Mouse (Mus musculus) spleen, postnatal 36 days (tissue): ENCODE results near the gene Iqck.

Experiments
- DNase-seq, 2 experiments: peaks; one replicate each; pipeline ENCODE4 v3.0.0; 2022; ENCODE audit warnings: low spot score in 2 of 2, mixed read lengths in 1 of 2

Iqck gene

DNA sequence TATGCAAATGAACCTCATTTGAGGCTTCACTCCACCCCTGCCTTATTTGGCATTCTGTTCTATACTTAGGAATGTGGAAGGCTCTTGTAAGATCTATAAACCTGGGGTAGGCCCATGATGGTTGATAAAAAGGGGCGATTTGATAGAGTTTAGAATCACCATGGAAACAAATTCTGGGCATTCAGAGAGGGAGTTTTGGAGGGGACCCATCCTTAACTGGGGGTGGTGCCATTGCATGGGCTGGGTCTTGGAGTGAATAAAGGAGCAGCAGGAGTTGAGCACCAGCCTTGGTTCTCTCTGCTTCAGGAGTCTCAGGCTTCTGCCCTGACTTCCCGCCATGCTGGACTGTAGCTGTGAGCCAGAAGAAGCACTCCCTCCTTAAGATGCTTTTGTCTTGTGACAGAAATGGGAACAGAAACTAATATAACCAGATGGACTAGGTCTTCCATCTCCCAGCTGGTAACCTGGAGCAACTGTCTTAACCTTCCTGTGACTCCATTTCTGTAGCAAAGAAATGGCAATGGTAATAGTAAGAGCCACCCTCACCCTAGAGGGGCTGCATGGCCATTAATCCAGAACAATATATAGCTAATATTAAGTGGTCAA is 93.2 kb downstream of the Iqck start:
- DNase-seq: peak; percentile 19

DNA sequence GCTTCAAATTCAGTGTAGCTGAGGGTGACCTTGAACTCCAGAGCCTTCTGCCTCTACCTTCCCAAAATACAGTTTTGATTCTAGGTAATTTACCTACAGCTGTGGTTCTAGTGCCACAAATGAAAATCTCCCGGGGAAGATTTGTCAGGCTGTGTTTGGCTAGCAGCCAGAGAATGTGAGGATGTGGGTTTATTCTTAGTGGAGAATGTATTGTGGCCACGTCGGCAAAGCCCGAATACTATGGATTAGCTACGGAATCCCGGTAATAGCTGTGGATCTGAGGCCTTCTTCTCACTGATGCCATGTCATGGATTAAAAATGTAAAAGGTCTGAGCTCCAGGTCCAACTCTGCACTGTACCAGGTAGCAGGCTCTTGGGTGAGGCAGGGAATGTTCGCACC is 94.2 kb downstream of the Iqck start:
- DNase-seq: no peak

DNA sequence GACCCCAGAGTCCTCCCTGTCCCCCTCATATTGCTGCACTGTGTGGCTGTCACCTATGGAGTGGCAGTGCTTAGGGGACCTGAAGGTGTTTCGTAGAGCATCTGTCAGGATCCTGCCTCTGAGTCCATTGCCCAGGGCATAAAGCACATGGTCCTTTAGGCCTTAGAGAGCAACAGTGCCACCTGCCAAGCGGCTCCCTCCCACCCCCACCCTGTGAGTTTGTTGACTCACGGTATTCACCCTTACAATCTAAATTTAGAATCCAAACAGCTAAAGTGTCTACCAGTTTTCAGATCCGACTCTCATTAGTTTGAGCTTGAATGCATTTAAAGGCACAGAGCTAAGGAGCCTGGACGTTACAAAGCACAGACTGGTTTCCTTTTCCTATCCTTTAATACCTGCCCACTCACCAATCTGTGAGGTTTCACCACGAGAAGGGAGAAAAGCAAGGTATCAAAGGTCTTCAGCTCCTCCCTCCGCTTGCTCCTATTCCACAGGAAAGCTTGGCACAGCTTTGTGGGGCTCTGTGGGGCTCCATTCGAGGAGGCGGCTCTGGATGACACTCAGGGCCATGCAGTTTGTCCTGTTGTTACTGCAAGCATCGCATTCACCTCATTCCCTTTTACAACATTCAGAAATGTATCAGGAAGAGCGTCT is 98.2 kb downstream of the Iqck start:
- DNase-seq: no peak

DNA sequence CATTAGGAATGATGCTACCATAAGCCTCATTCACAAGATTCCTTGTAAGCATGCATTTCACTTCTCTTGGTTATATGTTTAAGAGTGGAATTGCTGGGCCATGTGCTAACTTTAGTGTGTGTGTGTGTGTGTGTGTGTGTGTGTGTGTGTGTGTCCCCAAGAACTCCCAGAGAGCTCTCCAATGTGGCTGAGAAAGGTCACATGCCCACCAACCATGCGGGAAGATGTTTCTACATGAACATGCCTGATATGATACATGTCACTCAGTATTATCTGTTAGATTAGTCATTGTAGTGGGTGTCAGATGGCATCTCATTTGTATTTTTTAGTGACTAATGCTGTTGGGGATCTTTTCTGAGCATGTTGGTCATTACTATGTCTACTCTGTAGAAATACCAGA is 99.4 kb downstream of the Iqck start:
- no peak for DNase-seq

DNA sequence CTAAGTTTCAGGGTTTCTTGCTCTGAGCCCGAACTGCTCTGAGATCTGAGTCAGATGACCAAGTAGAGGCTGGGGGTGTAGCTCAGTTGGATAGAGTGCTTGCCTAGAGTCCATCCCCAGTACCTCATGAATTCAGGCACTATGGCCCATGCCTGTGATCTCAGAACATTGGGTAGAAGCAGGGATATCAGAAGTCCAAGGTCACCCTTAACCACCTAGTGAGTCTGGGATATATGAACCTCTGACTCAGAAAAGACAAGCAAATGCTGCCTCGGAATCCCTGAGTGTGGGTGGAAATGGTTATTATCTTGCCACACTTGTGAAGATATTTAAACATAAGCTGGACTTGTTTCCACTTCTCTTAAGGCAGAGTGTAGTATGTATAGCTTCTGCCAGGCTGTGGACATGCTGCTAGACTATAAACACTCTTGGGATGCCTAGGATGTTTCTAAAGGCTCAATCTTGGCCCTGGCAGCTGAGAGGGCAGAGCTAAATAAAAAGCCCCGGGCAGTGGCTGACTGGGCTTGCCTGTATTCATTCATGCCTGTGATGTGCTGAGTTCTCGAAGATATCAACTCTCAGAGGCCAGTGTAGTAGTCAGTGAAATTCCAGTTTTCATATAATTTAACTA is 101.2 kb downstream of the Iqck start:
- no peak for DNase-seq

DNA sequence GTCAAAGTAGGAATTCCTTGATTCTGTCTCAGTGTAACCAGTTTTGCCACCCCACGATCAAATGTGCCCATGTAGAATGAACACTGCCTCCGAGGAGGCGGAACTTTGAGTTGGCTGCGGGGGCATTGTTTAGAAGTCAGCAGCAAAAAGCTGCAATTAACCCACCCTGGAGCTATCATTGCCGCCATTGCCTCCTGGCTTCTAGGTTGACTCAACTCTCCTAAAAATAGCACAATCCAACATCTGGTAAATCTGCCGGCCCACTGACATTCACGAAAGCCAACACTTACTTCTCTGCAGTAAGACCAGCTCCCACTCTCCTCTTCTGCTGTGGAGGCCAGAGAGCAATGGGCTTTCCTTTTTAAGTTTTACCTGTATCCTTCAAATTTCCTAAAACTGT is 103.7 kb downstream of the Iqck start:
- DNase-seq: no peak

DNA sequence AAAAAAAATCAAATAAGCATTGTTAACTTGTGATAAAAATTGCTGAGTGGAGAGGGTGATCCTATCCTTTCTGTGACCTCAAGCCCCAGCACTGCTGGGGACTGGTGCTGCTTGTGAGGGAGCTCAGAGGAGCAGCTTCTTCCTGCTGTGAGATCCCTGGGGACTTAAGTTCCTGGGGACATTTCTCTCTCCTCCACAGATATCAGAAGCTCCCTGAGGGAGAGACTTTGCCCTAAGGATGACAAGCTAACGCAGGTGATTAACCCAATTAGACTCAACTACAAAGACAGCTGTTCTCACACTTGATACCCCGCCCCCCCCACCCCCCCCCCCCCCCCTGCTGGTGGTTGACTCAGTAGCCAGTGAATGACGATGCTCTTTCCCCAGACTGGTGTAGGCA is 109.2 kb downstream of the Iqck start:
- DNase-seq: no peak

DNA sequence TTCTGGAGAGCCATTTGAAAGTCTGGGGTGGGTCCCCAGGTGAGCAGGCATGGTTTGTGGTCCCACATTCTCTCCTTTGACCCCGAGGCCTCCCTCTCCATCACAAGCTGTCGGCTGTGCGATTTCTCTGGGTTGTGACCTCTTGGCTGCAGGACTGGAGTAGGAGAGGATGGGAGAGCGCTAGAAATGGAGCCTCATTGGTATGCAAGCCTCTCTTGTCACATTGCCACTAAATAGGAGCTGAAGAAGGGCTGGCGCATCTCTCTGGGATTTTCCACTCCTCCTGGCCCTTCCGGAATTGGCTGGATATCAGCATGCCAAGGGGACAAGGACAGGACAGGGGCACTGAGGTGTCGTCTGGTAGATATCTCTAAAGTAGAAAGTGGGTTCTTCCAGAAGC is 109.6 kb downstream of the Iqck start:
- no peak for DNase-seq

DNA sequence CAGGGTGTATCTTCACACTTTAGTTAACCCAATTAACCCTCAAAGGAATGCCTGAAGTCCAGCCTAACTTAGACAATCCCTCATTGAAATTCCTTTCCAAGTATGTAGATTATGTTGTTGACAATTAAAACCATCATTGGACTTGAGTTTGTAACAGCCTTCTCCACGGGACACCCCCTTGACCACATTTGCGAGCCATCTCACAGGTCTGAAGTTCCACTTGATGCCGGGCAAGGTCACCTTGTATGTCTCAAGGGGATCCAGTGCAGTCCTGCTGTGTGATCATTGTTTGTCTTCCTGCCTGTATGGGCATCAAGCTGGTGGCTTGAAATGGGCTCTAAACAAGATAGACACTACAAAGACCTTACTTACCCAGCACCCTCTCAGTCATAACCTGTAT is 113.3 kb downstream of the Iqck start:
- no peak for DNase-seq

DNA sequence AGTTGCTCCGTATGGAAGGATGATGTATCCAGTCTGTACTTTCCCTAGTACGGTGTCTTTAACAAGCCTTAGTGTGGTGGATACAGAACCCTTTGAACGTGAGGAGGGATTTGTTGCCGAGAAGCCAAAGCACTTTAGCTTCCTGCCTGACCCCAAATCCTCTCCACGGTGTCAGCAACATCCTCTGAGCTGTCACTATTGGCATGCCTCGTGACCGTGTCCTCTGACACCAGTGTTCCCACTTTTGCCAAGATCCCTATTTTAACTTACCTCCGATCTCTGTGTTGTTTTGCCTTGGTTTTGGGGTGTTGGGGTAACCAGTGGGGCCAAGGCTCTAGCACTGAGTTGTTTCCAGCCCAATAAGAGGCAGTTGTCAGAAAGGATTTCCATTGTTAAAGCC is 115.9 kb downstream of the Iqck start:
- DNase-seq: no peak

DNA sequence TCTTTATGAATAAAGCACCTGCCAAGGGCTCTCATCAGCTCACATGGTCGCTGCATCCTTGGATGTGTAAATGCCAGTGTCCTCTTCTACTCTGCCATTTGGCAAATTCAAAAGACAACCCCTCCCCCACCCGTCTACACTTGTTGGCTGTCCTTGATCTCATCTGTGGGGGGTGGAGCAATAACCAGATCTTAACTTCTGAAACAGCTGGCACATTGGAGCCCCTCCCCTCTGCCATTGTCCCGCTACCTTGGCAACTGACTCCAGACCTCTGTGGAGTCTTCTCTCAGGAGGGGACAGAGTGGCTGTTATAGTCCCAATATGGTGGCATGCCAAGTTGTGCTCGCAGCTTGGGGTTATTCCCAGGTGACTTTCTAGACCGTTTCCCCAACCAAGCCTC is 116.8 kb downstream of the Iqck start:
- DNase-seq: no peak

DNA sequence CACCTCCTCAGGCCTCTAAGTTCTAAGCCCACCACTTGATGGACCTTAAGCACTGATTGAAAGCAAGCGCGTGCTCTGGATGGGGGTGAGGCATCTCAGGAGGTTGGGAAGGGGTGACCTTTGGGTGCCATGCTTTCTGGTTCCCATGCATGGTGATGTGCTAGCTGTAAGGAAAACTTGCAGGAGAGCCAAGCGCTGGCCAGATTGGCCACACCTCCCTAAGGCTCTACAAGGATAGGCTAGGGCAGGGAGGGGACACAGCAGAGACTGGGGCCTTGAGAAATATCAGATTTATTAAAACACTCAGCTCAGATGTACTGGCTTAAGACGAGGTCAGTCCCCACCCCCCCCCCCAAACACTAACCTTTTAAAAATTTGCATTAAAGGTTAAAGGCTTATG is 117.8 kb downstream of the Iqck start:
- DNase-seq: no peak

DNA sequence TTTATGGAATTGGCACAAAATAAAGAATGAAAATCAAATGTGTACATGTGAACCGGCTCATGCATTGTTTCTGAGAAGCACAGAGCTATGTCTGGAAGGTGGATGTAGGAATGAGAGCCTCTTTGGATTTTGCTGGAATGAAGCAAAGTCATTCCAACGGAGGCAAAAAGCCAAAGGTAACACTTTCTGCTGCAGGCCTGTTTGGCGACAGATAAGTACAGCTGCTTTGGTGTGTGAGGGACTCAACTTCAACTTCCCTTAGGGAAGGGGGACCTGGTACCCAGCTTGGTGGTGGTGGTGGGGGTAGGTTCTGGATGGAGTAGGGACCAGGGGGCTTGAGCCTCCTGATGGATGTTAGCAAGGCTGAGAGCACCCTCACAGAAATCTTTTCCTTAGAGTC is 120.3 kb downstream of the Iqck start:
- no peak for DNase-seq

DNA sequence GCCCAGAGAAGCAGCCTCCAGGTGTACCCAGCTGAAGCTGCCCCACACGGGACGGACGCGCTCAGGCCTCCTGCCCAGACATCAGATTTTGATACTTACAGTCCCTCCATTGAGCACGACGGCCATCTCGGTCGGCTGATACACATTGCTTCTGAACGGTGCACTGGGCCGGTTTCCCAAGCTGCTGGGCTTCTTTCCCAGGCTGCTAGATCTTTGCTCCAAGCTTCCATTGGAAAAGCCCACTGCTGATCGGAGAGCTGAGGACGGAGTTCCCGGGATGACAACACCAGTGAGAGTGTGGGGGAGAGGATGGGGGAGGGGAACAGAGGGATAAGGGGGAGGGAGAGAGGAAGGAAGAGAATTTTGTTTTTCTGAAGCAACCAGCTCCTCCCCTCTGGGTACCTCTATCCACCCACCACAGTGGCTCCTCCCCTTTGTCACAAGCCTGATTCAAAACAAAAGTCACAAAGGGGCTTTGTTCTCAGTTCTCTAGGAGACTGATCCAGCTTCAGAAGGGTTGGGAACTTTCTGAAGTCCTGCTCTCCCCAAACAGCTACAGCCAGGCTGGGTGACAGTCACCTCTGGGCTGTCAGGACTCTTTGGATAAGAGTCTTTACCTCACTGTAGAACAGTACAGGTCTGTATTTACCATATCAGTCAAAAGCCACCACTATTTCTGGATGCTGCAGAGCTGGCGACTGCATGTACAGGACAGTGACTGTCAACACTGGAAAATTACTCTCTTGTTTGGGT is 121.0 kb downstream of the Iqck start:
- peak in 1 of 2 experiments; percentile 19 for DNase-seq

DNA sequence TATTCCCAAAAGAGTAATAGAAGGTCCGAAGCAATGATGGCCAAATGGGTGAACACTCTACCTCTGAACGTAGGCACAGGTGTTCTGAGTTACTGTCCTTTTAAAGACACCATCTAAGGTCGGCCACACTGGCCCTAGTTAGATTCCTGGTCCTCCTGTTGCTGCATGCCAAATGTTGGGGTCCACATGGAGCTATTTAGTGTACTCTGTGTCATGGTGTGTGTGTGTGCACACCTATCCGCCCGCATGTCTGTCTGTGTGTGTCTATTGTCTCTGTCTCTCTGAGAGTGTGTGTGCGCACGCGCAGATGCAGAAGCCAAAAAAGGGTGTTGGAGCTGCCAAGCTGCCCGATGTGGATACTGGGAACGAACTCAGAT is 121.6 kb downstream of the Iqck start:
- DNase-seq: no peak

DNA sequence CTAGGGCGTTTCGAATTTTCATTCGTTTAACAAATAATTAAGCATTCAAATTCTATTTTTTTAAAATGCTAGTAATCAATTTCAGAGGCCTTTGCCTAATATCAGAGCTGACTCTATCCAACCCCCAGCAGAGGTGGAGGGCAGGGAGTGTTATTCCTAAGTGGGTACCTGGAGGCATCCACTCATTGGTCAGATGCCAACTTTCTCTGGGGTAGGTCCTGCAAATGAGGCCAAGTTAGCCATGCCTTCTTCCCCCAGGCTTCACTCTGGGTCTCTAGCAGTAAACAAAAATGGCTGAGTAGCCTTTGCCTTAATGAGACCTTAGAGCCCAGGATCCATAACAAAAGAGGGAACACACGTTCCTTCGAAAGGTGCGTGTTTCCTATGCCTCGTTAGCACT is 123.6 kb downstream of the Iqck start:
- DNase-seq: no peak

DNA sequence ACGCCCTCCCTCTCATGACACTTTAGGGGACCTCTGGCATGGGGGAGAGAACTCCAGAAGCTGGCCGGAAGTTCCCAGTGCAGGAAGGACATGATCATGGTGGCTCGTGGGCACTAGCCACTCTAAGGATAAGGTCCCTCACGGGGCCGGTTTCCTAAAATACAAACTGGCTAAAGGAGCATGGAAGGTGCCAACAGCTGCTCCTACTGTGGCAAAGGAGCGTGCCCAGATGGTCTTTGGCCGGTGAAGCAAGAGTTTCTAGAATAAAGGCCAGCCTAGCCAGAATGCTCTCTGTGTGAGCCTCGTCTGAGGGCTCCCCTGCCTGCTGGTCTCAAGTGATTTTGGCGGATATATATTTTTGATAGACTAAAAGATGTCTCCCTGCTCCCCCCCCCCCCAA is 124.2 kb downstream of the Iqck start:
- no peak for DNase-seq

DNA sequence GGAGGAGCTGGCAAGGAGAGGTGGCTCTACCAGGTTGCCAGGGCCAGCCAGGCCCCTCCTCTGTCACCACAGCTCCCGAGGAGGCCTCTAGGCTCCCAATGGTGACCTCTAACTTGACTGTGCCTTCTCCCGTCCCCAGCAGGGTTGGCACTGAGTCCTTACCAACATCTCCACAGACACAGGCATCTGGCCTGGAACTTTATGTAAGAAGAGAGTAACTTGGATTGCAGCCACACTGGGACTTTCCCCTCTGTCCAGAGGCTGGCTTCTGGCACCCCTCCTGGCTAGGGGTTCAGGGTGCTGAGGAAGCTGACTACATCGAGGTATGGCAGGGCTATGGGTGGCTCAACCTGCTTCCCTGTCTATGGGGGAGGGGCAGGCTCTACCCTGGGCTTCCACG is 125.8 kb downstream of the Iqck start:
- no peak for DNase-seq

DNA sequence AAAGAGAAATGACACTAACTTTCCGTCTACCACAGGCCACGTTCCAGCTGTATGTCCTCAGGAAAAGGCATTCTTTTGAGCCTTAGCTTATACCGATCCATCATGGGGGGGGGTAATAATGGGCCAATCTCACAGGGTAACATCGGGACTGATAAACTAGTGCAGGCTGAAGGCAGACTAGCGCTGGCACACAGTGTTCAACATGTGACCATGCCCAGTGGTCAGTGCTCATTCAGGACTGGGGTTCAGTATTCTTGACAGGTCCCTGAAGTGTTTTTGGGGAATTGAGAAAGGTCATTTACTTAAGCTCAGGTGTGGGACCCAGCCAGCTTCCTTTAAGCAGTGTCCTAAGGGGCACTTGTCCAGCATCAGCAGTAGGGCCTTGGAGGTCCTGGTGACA is 126.3 kb downstream of the Iqck start:
- DNase-seq: no peak

DNA sequence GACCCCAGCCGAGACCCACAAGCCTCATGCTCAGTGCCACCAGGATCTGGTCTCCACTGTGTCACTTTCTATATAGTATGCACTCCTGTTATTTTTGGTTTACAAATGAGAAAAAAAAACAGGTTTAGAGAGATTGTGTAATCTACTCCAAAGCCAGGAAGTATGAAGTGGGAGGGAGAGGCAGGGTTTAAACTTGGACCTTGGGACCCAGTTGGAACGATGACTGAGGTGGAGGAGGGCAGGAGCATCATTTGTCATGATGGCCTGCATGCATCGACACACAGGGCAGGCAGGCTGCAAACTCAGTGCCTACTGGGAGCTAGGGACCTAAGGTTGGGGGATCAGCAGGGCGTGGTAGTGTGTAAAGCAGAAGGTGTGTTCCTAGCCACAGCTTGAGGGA is 127.0 kb downstream of the Iqck start:
- no peak for DNase-seq

DNA sequence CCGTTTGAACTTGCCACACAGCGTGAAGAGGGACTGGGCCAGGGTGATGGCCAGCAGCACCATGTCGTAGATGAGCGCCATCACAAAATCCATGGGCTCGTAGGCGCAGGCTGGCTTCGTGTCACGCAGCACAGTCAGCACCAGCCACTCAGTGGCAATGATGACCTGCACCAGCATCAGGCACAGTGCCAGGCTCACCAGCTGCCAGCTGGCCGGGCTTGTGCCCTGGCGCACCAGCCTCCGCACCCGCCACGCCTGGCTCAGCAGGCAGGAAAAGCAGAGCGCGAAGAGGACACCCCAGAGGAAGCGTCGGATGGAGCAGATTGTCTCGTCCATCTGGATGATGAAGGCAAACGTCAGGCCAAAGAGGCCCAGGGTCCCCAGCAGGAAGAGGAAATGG is 128.4 kb downstream of the Iqck start:
- DNase-seq: no peak

DNA sequence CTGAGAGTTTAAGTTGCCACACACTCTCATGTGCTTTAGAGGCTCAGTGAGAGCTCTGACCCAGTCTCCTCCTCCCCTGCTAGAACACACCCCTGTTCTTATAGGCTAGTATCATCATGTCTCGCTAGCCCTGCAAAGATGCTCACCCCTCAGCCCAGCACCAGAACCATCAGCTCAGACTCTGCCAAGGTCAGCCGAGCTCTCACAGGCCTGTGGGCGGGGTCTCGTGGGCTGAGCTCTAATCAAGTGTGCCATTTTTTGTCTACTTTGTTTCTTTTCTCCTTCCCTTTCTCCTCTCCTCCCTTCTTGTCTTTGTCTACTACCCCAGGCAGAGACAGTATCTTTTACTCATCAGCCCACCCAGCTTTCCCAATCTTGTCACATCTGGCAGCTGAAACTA is 130.2 kb downstream of the Iqck start:
- no peak for DNase-seq

DNA sequence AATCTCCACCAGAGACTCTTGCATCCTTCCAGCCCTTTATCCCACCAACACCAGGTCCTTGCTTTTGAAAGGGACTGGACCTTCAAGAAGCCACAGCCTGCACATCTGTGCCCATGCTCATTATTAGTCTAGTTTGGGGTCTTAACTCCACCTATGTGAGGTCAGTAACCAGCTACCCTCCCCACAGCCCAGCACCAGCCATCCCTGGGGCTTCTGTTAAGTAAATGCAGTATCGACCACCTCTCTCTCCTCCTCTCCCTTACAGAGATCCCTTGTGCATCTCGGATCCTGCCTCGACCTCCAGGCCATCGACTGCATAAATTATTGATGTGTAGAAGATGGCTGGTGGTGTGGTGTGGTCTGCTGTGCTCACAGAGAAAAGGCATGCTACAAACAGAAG is 130.8 kb downstream of the Iqck start:
- no peak for DNase-seq
